Mouse (Mus musculus): ENCODE measurements around the gene Man2a2.

Gene Man2a2

GRCm38 (mm10) chr7:80371041-80371751 is at the start of gene Man2a2:
TSS of gene Man2a2 (minus strand) at chr7:80371375.
- DNase-seq, result peak; percentile 82

GRCm38 (mm10) chr7:80420586-80420985 is 49.4 kb upstream of the Man2a2 start:
- no peak for DNase-seq

GRCm38 (mm10) chr7:80419278-80419677 is 48.1 kb upstream of the Man2a2 start:
- no peak for DNase-seq

GRCm38 (mm10) chr7:80418036-80418435 is 46.9 kb upstream of the Man2a2 start:
- DNase-seq, result no peak

GRCm38 (mm10) chr7:80417601-80418000 is 46.4 kb upstream of the Man2a2 start:
- no peak for DNase-seq

GRCm38 (mm10) chr7:80416969-80417368 is 45.8 kb upstream of the Man2a2 start:
- no peak for DNase-seq

GRCm38 (mm10) chr7:80414303-80414855 is 43.2 kb upstream of the Man2a2 start:
- no peak for DNase-seq

GRCm38 (mm10) chr7:80413512-80414302 is 42.5 kb upstream of the Man2a2 start:
- no peak for DNase-seq

- DNase-seq, result no peak
These were observed 41.6 kb upstream of the Man2a2 start for GRCm38 (mm10) chr7:80412781-80413180.

- DNase-seq, result peak; percentile 71
These were observed 41.1 kb upstream of the Man2a2 start for GRCm38 (mm10) chr7:80412279-80412678.

GRCm38 (mm10) chr7:80410380-80410779 is 39.2 kb upstream of the Man2a2 start:
- DNase-seq, result no peak

- DNase-seq, result no peak
These were observed 36.5 kb upstream of the Man2a2 start for GRCm38 (mm10) chr7:80407712-80408111.

GRCm38 (mm10) chr7:80406186-80406585 is 35.0 kb upstream of the Man2a2 start:
- DNase-seq, result no peak

GRCm38 (mm10) chr7:80405188-80405695 is 34.1 kb upstream of the Man2a2 start, which contains the start of gene Furin:
TSS of gene Furin (minus strand) at chr7:80405436.
- DNase-seq, result no peak

GRCm38 (mm10) chr7:80404101-80404894 is 33.1 kb upstream of the Man2a2 start:
- DNase-seq, result no peak

- peak; percentile 48 for DNase-seq
These were observed 32.4 kb upstream of the Man2a2 start for GRCm38 (mm10) chr7:80403551-80403950.

- peak; percentile 64 for DNase-seq
These were observed 31.6 kb upstream of the Man2a2 start for GRCm38 (mm10) chr7:80402651-80403321.

- no peak for DNase-seq
These were observed 30.9 kb upstream of the Man2a2 start for GRCm38 (mm10) chr7:80401860-80402641.

- no peak for DNase-seq
These were observed 30.1 kb upstream of the Man2a2 start for GRCm38 (mm10) chr7:80401041-80401859.

GRCm38 (mm10) chr7:80400571-80400970 is 29.4 kb upstream of the Man2a2 start:
- no peak for DNase-seq

Measured in right cerebral cortex, postnatal 14 days (tissue).